Mouse (Mus musculus) heart, embryonic 12.5 days (tissue): Measurements from ENCODE around the gene Dpp6. TPM values are rescaled to one million over a fixed set of nuclear protein-coding genes. Genes with fewer than 3 reads are reported as not detected.
"Not testable (repeated sequence)": the region's sequence is repeated elsewhere in the genome, so short reads cannot be mapped to it uniquely, and the experiment has no call there.

Experiments
- ATAC-seq: fragments of 200-750 bp; cut with Nextera tagmentation; 2 replicates; pipeline ENCODE4 v1.8.0; 2017; ENCODE audit warnings: moderate TSS enrichment, moderate library complexity; ENCODE audit not compliant: insufficient number of reproducible peaks, low FRiP score
- H3K27ac ChIP-seq: fragments of 300-500 bp; sonication (generic); 2 replicates; pipeline ENCODE4 v1.5.1; 2016; ENCODE audit warnings: mild to moderate bottlenecking, moderate library complexity; ENCODE audit not compliant: poor library complexity, severe bottlenecking
- H3K27me3 ChIP-seq: fragments of 300-500 bp; sonication (generic); replicated peaks from 2 replicates; pipeline ENCODE4 v1.6.1; 2016; ENCODE audit warnings: mild to moderate bottlenecking, moderate library complexity
- H3K36me3 ChIP-seq: fragments of 300-500 bp; sonication (generic); 2 replicates; pipeline ENCODE4 v1.6.1; 2016; ENCODE audit warnings: mild to moderate bottlenecking, moderate library complexity
- H3K4me1 ChIP-seq: fragments of 300-500 bp; sonication (generic); replicated peaks from 2 replicates; pipeline ENCODE4 v1.6.1; 2016; ENCODE audit warnings: mild to moderate bottlenecking
- H3K4me2 ChIP-seq: fragments of 300-500 bp; sonication (generic); 2 replicates; pipeline ENCODE4 v1.6.1; 2016; ENCODE audit warnings: mild to moderate bottlenecking, moderate library complexity
- H3K4me3 ChIP-seq: fragments of 300-500 bp; sonication (generic); 2 replicates; pipeline ENCODE4 v1.5.1; 2016; ENCODE audit warnings: mild to moderate bottlenecking
- H3K9ac ChIP-seq: fragments of 300-500 bp; sonication (generic); 2 replicates; pipeline ENCODE4 v1.6.1; 2016; ENCODE audit warnings: mild to moderate bottlenecking, moderate library complexity
- H3K9me3 ChIP-seq: fragments of 300-500 bp; sonication (generic); replicated peaks from 2 replicates; pipeline ENCODE4 v1.6.1; 2016; ENCODE audit warnings: mild to moderate bottlenecking, moderate library complexity
- WGBS: fragments of 180-500 bp; shearing (Covaris S2); methylation state at CpG from one replicate; pipeline ENCODE4 v1.1.7; 2016; 5-methylcytosine and 5-hydroxymethylcytosine counted together
- polyA plus RNA-seq: library from polyadenylated mRNA; unstranded; fragments of >200 nt; fragmentation: Nextera tagmentation; extraction: Ambion mirVana; gene quantifications from 2 replicates; pipeline ENCODE4 v1.2.1, GENCODE M21; 2016

Dpp6 gene
- polyA plus RNA-seq, 1 experiment from 2014 or later, result 0.60 TPM

- Histone ChIP-seq H3K9me3 (no peaks in the 10 kb centered on the region), H3K4me2 (no peak overlapping the region), H3K27me3 (no peaks in the 10 kb centered on the region), H3K36me3 (no peaks in the 10 kb centered on the region), H3K27ac (no peak overlapping the region), H3K4me1 (no peaks in the 10 kb centered on the region), H3K9ac (no peak overlapping the region), H3K4me3 (no peak overlapping the region)
- no peak for ATAC-seq
- WGBS, result 71% methylated on average over 1 of the region's 1 CpGs
Measured at GRCm38 (mm10) chr5:27426200-27426599, 609.2 kb downstream of the Dpp6 start.

GRCm38 (mm10) chr5:27433584-27433983 is 616.6 kb downstream of the Dpp6 start:
- Histone ChIP-seq H3K4me3 (no peak overlapping the region), H3K9me3 (no peaks in the 10 kb centered on the region), H3K4me1 (no peaks in the 10 kb centered on the region), H3K4me2 (no peak overlapping the region), H3K36me3 (no peaks in the 10 kb centered on the region), H3K9ac (no peak overlapping the region), H3K27ac (no peak overlapping the region), H3K27me3 (no peaks in the 10 kb centered on the region)
- no peak for ATAC-seq

DNA sequence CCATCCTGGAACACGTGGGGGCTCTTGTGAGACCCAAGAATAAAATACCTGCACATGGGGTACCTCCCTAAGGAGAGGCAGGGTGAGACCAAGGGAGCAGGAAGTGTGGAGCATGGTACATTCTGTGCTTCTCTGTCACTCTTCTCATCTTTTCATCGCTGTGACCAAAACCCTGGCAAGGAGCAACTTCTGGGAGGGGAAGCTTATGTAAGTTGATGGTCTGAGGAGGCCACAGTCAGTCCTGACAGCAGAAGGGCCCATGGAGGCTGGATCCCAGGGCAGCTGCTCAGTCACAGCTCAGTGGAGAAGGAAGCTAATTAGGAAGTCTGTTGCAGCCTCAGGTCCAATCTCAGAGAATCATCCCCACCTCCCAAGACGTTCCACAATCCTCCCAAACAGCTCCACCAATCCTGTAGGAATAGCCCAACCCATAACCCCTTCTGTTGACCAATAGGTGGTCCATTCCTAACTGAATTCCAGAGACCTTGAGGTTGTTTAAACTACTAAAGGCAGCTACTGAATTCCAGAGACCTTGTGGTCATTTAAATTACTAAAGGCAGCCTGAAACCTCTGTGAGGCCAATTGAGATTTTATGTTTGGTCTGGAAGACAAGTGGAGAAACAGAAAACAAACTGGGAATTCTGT is 636.3 kb downstream of the Dpp6 start:
- Histone ChIP-seq H3K4me1 (no peaks in the 10 kb centered on the region), H3K4me3 (no peak overlapping the region), H3K4me2 (no peak overlapping the region), H3K36me3 (no peaks in the 10 kb centered on the region), H3K9ac (no peak overlapping the region), H3K27ac (no peak overlapping the region), H3K9me3 (no peaks in the 10 kb centered on the region), H3K27me3 (no peaks in the 10 kb centered on the region)
- no peak for ATAC-seq
- 32% methylated on average over 3 of the region's 3 CpGs for WGBS

DNA sequence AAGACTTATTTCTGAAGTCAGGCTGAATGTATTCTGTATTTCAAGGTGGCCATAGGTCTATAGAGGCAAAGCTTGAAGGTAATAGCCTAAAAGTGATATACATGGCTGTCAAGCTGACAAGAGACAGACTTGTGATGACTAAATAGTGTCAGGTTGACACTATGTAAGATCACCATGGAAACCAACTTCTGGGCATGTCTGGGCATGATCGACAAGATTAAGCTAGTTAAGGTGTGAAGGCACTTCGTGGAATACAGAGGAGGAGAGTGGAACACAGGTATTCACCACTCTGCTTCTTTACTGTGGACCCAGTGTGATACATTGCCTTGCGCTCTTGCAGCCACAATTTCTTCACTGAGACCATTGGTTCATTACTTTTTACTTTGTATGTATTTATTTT is 637.4 kb downstream of the Dpp6 start:
- Histone ChIP-seq H3K27me3 (no peaks in the 10 kb centered on the region), H3K4me3 (no peak overlapping the region), H3K9ac (no peak overlapping the region), H3K4me1 (no peaks in the 10 kb centered on the region), H3K4me2 (no peak overlapping the region), H3K36me3 (no peaks in the 10 kb centered on the region), H3K27ac (no peak overlapping the region), H3K9me3 (no peaks in the 10 kb centered on the region)
- no peak for ATAC-seq
- WGBS, result 73% methylated on average over 3 of the region's 3 CpGs

- Histone ChIP-seq H3K27me3 (no peaks in the 10 kb centered on the region), H3K4me2 (no peak overlapping the region), H3K27ac (no peak overlapping the region), H3K9me3 (no peaks in the 10 kb centered on the region), H3K9ac (no peak overlapping the region), H3K36me3 (no peaks in the 10 kb centered on the region), H3K4me1 (no peaks in the 10 kb centered on the region), H3K4me3 (no peak overlapping the region)
- 90% methylated on average over 1 of the region's 1 CpGs for WGBS
- ATAC-seq, result no peak
Measured at GRCm38 (mm10) chr5:27456981-27457380, 640.0 kb downstream of the Dpp6 start.

DNA sequence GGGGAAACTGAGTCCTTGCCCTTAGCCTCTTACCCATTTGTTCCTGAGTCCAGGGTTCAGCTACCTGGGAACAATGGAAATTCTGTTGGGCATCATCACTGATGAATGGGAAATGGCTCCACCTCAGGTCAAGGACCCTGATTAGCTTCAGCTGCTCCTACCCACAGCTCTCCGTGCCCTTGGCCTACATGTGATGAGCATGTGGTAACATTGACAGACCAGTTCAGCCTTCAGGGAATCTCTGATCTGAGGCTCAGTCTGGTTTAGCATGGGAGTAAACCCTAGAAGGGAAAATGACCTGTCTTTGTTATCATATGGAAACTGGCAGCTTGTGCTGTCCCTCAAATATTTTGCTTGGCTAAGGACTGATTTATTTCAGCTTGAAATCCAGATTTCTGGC is 640.7 kb downstream of the Dpp6 start:
- Histone ChIP-seq H3K27ac (no peak overlapping the region), H3K4me1 (no peaks in the 10 kb centered on the region), H3K9ac (no peak overlapping the region), H3K9me3 (no peaks in the 10 kb centered on the region), H3K4me3 (no peak overlapping the region), H3K27me3 (no peaks in the 10 kb centered on the region), H3K36me3 (no peaks in the 10 kb centered on the region), H3K4me2 (no peak overlapping the region)
- ATAC-seq, result no peak
- 38% methylated on average over 1 of the region's 1 CpGs for WGBS

- H3K9ac ChIP-seq, result no peak overlapping the region
- no peaks in the 10 kb centered on the region for H3K36me3 ChIP-seq
- H3K4me3 ChIP-seq, result no peak overlapping the region
- no peaks in the 10 kb centered on the region for H3K9me3 ChIP-seq
- 70% methylated on average over 4 of the region's 4 CpGs for WGBS
- no peak for ATAC-seq
- H3K4me2 ChIP-seq, result no peak overlapping the region
- H3K4me1 ChIP-seq, result no peaks in the 10 kb centered on the region
- H3K27me3 ChIP-seq, result no peaks in the 10 kb centered on the region
- H3K27ac ChIP-seq, result no peak overlapping the region
Measured at GRCm38 (mm10) chr5:27474964-27475465, 658.0 kb downstream of the Dpp6 start.

DNA sequence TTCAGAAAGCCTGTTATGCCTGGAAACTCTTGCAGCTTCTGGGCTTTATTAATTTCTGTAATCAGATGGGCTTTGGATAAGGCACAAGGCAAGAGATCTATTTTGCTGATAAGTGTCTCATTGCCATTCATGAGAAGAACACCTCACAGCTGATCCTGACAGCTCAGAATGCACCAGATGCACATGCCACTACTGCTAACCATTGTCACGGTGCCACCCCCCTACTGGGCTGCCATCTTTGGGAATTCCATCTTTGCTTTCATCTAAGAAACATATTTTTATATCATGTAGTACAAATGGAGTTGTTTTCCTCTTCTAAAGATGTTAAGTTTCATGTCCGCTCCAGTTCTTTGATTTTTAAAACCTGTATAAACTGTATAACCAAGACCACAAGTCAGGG is 664.7 kb downstream of the Dpp6 start:
- no peaks in the 10 kb centered on the region; the same call in 1 of the 2 replicates for H3K9me3 ChIP-seq
- no peak for ATAC-seq
- H3K4me1 ChIP-seq, result no peaks in the 10 kb centered on the region
- H3K9ac ChIP-seq, result no peak overlapping the region
- WGBS, result 75% methylated on average over 2 of the region's 2 CpGs
- H3K4me2 ChIP-seq, result no peak overlapping the region
- no peaks in the 10 kb centered on the region for H3K36me3 ChIP-seq
- no peaks in the 10 kb centered on the region for H3K27me3 ChIP-seq
- no peak overlapping the region for H3K27ac ChIP-seq
- no peak overlapping the region for H3K4me3 ChIP-seq

GRCm38 (mm10) chr5:27486138-27486537 is 669.1 kb downstream of the Dpp6 start:
- Histone ChIP-seq H3K4me1 (no peaks in the 10 kb centered on the region), H3K27ac (no peak overlapping the region), H3K36me3 (no peaks in the 10 kb centered on the region), H3K27me3 (no peaks in the 10 kb centered on the region), H3K9ac (no peak overlapping the region), H3K4me3 (no peak overlapping the region), H3K4me2 (no peak overlapping the region), H3K9me3 (peaks cover 3% of the 10 kb centered on the region; the same call in 1 of the 2 replicates)
- no peak for ATAC-seq
- WGBS, result 39% methylated on average over 1 of the region's 1 CpGs

GRCm38 (mm10) chr5:27490942-27491341 is 673.9 kb downstream of the Dpp6 start:
- no peaks in the 10 kb centered on the region for H3K4me1 ChIP-seq
- 0 out of 2 replicates have a peak, but pooled peaks cover 3% of the 10 kb centered on the region for H3K9me3 ChIP-seq
- WGBS, result 78% methylated on average over 4 of the region's 4 CpGs
- no peak for ATAC-seq
- no peaks in the 10 kb centered on the region for H3K36me3 ChIP-seq
- H3K27me3 ChIP-seq, result no peaks in the 10 kb centered on the region
- H3K9ac ChIP-seq, result no peak overlapping the region
- no peak overlapping the region for H3K4me2 ChIP-seq
- H3K4me3 ChIP-seq, result no peak overlapping the region
- no peak overlapping the region for H3K27ac ChIP-seq

GRCm38 (mm10) chr5:27501338-27501737 is 684.3 kb downstream of the Dpp6 start, which contains the start of gene Speer4b:
TSS of gene Speer4b (minus strand) at chr5:27501438.
- not testable (repeated sequence) for H3K4me1 ChIP-seq, H3K9me3 ChIP-seq, H3K9ac ChIP-seq, H3K27ac ChIP-seq, H3K4me2 ChIP-seq, H3K4me3 ChIP-seq, H3K36me3 ChIP-seq, H3K27me3 ChIP-seq, ATAC-seq
- 34% methylated on average over 1 of the region's 1 CpGs for WGBS

GRCm38 (mm10) chr5:27518716-27519115 is 701.7 kb downstream of the Dpp6 start:
- Histone ChIP-seq H3K9me3 (no peaks in the 10 kb centered on the region), H3K27ac (no peak overlapping the region), H3K4me3 (no peak overlapping the region), H3K4me2 (no peak overlapping the region), H3K4me1 (no peaks in the 10 kb centered on the region), H3K9ac (no peak overlapping the region), H3K27me3 (no peaks in the 10 kb centered on the region), H3K36me3 (no peaks in the 10 kb centered on the region)
- no peak for ATAC-seq
